ENCODE assay signal across 25 mouse cellular contexts in genomic region chr4:140849310-140849709, GRCm38 (mm10). TPM values are rescaled to one million over a fixed set of nuclear protein-coding genes. Genes with fewer than 3 reads are reported as not detected.
A peak's percentile ranks its signal among the peaks of the same experiment; 100 is the strongest.
DNase-seq lines count a peak whose midpoint lies in the region; ATAC-seq and TF ChIP-seq lines count a peak whose summit lies in the region.
"Had no signal": no experiment of that assay in that cellular context is flagged by ENCODE, and none has a peak within 500 bp of the region (broad histone marks: within the 10 kb centered on the region; RNA-seq: fewer than 3 reads in every experiment).

No protein-coding gene starts in this region.

- no peak for ATAC-seq in hindbrain, postnatal 0 days
- ATAC-seq: activated CD4-positive, CD25-positive, alpha-beta regulatory T cell, adult 4 months; forebrain, embryonic 14.5 days; inflammation-experienced regulatory T-cells, adult 6 months; intestine, postnatal 0 days; Patski had no signal

- H3K4me1 ChIP-seq in hindbrain, embryonic 10.5 days (replicated peaks): peaks cover 29% of the 10 kb centered on the region
- H3K4me1 ChIP-seq in hindbrain, postnatal 0 days (ENCODE audit: insufficient read depth, low read length): no peaks in the 10 kb centered on the region
- H3K4me1 ChIP-seq: heart, embryonic 15.5 days had no signal

- no peaks in the 10 kb centered on the region for H3K9me3 ChIP-seq in hindbrain, embryonic 10.5 days
- H3K9me3 ChIP-seq in hindbrain, postnatal 0 days (ENCODE audit: low read length): no peaks in the 10 kb centered on the region
- H3K9me3 ChIP-seq: embryonic facial prominence, embryonic 13.5 days; heart, embryonic 15.5 days had no signal

- H3K36me3 ChIP-seq in hindbrain, embryonic 10.5 days: no peaks in the 10 kb centered on the region
- no peaks in the 10 kb centered on the region for H3K36me3 ChIP-seq in hindbrain, postnatal 0 days (ENCODE audit: insufficient read depth, low read length)
- H3K36me3 ChIP-seq: embryonic facial prominence, embryonic 13.5 days; heart, embryonic 15.5 days had no signal

- no peak for TF ChIP-seq CTCF in hindbrain, postnatal 0 days (IDR thresholded peaks at IDR 0.05; ENCODE audit: low read depth)

- WGBS in hindbrain, embryonic 10.5 days: 58% methylated on average over 11 of the region's 11 CpGs
- WGBS in hindbrain, postnatal 0 days: 51% methylated on average over 11 of the region's 11 CpGs

- H3K9ac ChIP-seq in hindbrain, postnatal 0 days (replicated peaks; ENCODE audit: low read length): no peak overlapping the region
- H3K9ac ChIP-seq: embryonic facial prominence, embryonic 13.5 days; heart, embryonic 15.5 days; hindbrain, embryonic 14.5 days had no signal

- no peaks in the 10 kb centered on the region for H3K27me3 ChIP-seq in hindbrain, embryonic 10.5 days (ENCODE audit: insufficient read depth, poor library complexity, severe bottlenecking)
- no peaks in the 10 kb centered on the region for H3K27me3 ChIP-seq in hindbrain, postnatal 0 days (ENCODE audit: insufficient read depth, low read length)
- H3K27me3 ChIP-seq: embryonic facial prominence, embryonic 13.5 days; Patski had no signal

- H3K4me3 ChIP-seq in hindbrain, embryonic 10.5 days: no peak overlapping the region
- H3K4me3 ChIP-seq in hindbrain, postnatal 0 days (ENCODE audit: low read length): no peak overlapping the region
- H3K4me3 ChIP-seq: embryonic facial prominence, embryonic 13.5 days; heart, adult 2 months; heart, embryonic 15.5 days had no signal

- peak; percentile 14 for DNase-seq in embryo, embryonic 10 days (ENCODE audit: low spot score)
- DNase-seq in embryo, embryonic 9.5 days (ENCODE audit: extremely low spot score): no peak
- DNase-seq in hindbrain, embryonic 10.5 days (ENCODE audit: low spot score): peak; percentile 48
- no peak for DNase-seq in hindbrain, postnatal 0 days (ENCODE audit: low spot score)
- peak; percentile 19 for DNase-seq in ovary, postnatal 36 days (ENCODE audit: low spot score)
- no peak for DNase-seq in ovary, postnatal 10 days (ENCODE audit: low spot score)
- no peak for DNase-seq in gastrocnemius, postnatal 10 days
- DNase-seq: adrenal gland, postnatal 14 days; cerebellum, adult 18-20 months; cerebellum, adult 9-11 months; cerebellum, postnatal 36 days; gastrocnemius, postnatal 14 days; heart, adult 2 months; kidney, adult 9 months had no signal

- H3K27ac ChIP-seq in hindbrain, embryonic 10.5 days: peak overlapping the region; percentile 75
- H3K27ac ChIP-seq in hindbrain, postnatal 0 days: no peak overlapping the region
- H3K27ac ChIP-seq: embryonic facial prominence, embryonic 13.5 days; heart, adult 2 months; heart, embryonic 15.5 days; hindbrain, embryonic 14.5 days had no signal

- no peak overlapping the region for H3K4me2 ChIP-seq in hindbrain, postnatal 0 days (ENCODE audit: low read depth, low read length)
- H3K4me2 ChIP-seq: embryonic facial prominence, embryonic 13.5 days; heart, embryonic 11.5 days; heart, embryonic 15.5 days; hindbrain, embryonic 14.5 days had no signal

RNA-seq across cellular contexts. Expression of gene Padi1, which starts 3.7 kb away (rescaled TPM):
- polyA plus RNA-seq in hindbrain, embryonic 10.5 days (2016; fragmentation: Nextera tagmentation; extraction: Ambion mirVana): 0.07 TPM in 2 replicates
- total RNA-seq in hindbrain, postnatal 0 days (2014; rRNA removed): 0.25 TPM in 1 of 2 replicates, not detected in the other
- 0.05 TPM in 1 of 2 replicates, not detected in the other for polyA plus RNA-seq in hindbrain, postnatal 0 days (2015; fragmentation: Nextera tagmentation; extraction: Ambion mirVana)
- total RNA-seq in gastrocnemius, postnatal 10 days (2021): under 1 TPM in 1 of 2 experiments, not detected in 1; 0.09 TPM
- total RNA-seq: adrenal gland, adult 18-20 months; adrenal gland, postnatal 14 days; heart, adult 2 months; heart, postnatal 25 days had no signal
- polyA plus RNA-seq: forebrain, embryonic 14.5 days; hindbrain, embryonic 14.5 days had no signal

RNA-seq across cellular contexts. Expression of gene Padi3, which starts 38.9 kb away (rescaled TPM):
- 0.08 and 0.10 TPM in 2 replicates for polyA plus RNA-seq in hindbrain, embryonic 10.5 days (2016; fragmentation: Nextera tagmentation; extraction: Ambion mirVana)
- total RNA-seq in hindbrain, postnatal 0 days (2014; rRNA removed): not detected in 2 replicates
- polyA plus RNA-seq in hindbrain, postnatal 0 days (2015; fragmentation: Nextera tagmentation; extraction: Ambion mirVana): 0.05 TPM in 2 replicates
- total RNA-seq in gastrocnemius, postnatal 10 days (2021): under 1 TPM; 0.65 to 0.75 TPM
- total RNA-seq: adrenal gland, adult 18-20 months; adrenal gland, postnatal 14 days had no signal
- polyA plus RNA-seq: forebrain, embryonic 14.5 days; heart, adult 2 months; hindbrain, embryonic 14.5 days; inflammation-experienced regulatory T-cells, adult 6 months; Patski had no signal

RNA-seq across cellular contexts. Expression of gene Padi2, which starts 56.8 kb away (rescaled TPM):
- 1.4 and 3.8 TPM in 2 replicates for polyA plus RNA-seq in hindbrain, embryonic 10.5 days (2016; fragmentation: Nextera tagmentation; extraction: Ambion mirVana)
- 5.3 and 5.5 TPM in 2 replicates for total RNA-seq in hindbrain, postnatal 0 days (2014; rRNA removed)
- 2.7 and 3.0 TPM in 2 replicates for polyA plus RNA-seq in hindbrain, postnatal 0 days (2015; fragmentation: Nextera tagmentation; extraction: Ambion mirVana)
- 100 to 1,000 TPM in 1 of 2 experiments, 10 to 100 TPM in 1; 96.8 to 105 TPM for total RNA-seq in gastrocnemius, postnatal 10 days (2021)

Comparison
In these comparisons a context has a peak if more than half of its experiments do, and no peak if none do; other contexts are left out.
1. DNase-seq: peak in embryo, embryonic 10 days (single experiment), hindbrain, embryonic 10.5 days (single experiment) and ovary, postnatal 36 days (single experiment); none in embryo, embryonic 9.5 days (single experiment), hindbrain, postnatal 0 days (single experiment), ovary, postnatal 10 days (single experiment) and gastrocnemius, postnatal 10 days (single experiment).
2. RNA of gene Padi2, which starts 56.8 kb away (total RNA-seq): 96.8 to 105 TPM in gastrocnemius, postnatal 10 days; 5.3 to 5.5 TPM in hindbrain, postnatal 0 days; every median in the first group is over 10 times any median in the second.